Mouse (Mus musculus) limb, embryonic 13.5 days (tissue): ENCODE data around the gene Nus1. TPM values are rescaled to one million over a fixed set of nuclear protein-coding genes. Genes with fewer than 3 reads are reported as not detected.

Source experiments
- polyA plus RNA-seq: library from polyadenylated mRNA; unstranded; fragments of >200 nt; fragmentation: Nextera tagmentation; extraction: Ambion mirVana; gene quantifications from 2 replicates; pipeline ENCODE4 v1.2.1, GENCODE M21; 2015

The Nus1 gene
- polyA plus RNA-seq, 1 experiment from 2014 or later, result 17.4 TPM

Other genes starting within 250 kb of the Nus1 start
- not detected in 2 replicates for gene Ros1, start 222.3 kb upstream of the Nus1 start, polyA plus RNA-seq
- 20.2 and 22.0 TPM in 2 replicates for gene Dcbld1, start 183.9 kb upstream of the Nus1 start, polyA plus RNA-seq
- gene Gm26741, start 58.8 kb upstream of the Nus1 start, polyA plus RNA-seq, result not detected in 2 replicates
- 20.0 and 21.9 TPM in 2 replicates for gene Gopc, start 35.4 kb upstream of the Nus1 start, polyA plus RNA-seq
- gene Nepn, start 28.6 kb upstream of the Nus1 start, polyA plus RNA-seq, result 0.13 TPM in 1 of 2 replicates, not detected in the other